Mouse (Mus musculus) adrenal gland, postnatal 4 days (tissue): Measurements from ENCODE around the gene Fgf15. TPM values are rescaled to one million over a fixed set of nuclear protein-coding genes. Genes with fewer than 3 reads are reported as not detected.

Source experiments
- DNase-seq, 2 experiments: peaks; one replicate each; pipeline ENCODE4 v3.0.0; 2021 to 2022; ENCODE audit warnings: low spot score in 2 of 2, mixed read lengths in 2 of 2
- total RNA-seq, 2 experiments: library from RNA; stranded (reverse); gene quantifications; 2 replicates each; pipeline ENCODE4 v1.2.3; 2021

Gene Fgf15
- total RNA-seq, 2 experiments from 2014 or later: 0.53 TPM; not detected in 1

DNA sequence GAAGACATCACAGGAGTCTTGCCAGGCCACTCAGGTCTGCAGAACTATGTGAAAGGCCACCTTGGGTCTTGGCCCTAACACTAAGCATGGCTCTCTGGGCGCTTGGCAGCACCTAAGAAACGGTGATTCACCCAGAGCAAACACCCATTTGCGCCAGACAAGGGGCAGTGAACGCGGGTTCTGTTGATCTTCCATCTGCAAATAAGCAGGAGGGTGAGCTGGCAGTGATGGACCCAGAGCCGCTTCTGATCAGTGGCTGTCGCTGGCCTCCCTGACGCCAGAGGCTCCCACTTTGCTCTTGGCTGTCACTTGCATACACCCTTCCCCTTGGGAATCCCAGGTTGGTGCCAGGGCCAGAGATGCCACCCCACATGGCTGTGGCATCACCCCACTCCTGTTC lies 33.2 kb downstream of the Fgf15 start:
- DNase-seq: no peak

DNA sequence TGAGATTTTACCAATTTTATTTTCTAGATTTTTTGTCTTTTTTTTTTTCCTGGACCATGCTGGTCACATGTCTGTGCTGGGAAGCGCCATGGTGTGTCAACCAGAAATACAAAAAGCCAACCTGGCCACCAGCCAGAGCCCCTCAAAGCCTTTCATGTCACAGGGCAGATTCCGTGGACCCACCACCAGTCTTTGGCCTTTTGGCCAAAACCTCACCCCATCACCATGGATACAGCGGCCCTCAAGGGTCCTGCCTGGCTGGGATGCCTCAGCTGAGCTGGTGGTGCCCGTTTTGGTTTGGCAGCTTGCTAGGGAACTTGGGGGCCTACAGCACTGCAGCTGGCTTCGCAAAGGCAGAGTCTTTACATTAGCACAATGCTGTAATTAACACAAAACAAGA lies 33.6 kb downstream of the Fgf15 start:
- no peak for DNase-seq

DNA sequence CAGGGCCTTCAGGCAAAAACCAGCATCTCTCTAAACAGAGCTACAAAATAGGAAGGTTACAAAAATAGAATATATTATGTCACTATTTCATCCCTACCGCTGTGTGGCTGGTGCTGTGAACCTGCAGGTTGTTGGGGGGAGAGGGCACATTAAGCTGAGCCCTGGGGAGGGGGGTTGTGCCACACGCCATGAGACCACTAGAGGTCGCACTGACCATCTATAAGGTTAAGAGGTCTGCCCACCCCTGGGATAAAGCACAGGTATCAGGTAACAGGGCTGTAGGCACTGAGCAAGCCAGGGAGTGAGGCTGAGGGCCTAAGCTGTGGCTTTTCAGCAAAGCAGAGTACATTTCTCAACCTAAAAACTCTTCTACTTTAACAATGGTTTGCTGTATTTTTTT lies 35.4 kb downstream of the Fgf15 start:
- DNase-seq: no peak

GRCm38 (mm10) chr7:144932389-144932937 lies 36.1 kb downstream of the Fgf15 start:
- DNase-seq: no peak

DNA sequence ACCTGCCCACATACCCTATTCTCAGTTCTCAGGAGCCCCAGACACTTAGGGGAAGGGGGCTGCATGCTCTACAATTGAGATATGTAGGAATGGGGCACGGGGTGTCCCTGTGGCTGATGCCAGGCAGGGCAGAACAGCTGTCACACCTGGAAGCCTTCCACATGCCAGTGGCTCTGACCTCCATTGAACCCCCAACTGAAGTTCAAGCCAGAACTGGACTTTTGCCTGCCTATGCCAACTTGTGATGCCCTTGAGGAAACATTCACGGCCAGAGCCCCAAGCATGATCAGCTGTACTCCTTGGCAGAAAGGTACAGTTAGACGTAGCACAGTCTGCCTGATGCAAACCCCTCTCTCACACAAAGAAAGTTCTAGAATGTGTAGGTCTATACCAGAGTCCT lies 37.0 kb downstream of the Fgf15 start:
- DNase-seq: no peak

DNA sequence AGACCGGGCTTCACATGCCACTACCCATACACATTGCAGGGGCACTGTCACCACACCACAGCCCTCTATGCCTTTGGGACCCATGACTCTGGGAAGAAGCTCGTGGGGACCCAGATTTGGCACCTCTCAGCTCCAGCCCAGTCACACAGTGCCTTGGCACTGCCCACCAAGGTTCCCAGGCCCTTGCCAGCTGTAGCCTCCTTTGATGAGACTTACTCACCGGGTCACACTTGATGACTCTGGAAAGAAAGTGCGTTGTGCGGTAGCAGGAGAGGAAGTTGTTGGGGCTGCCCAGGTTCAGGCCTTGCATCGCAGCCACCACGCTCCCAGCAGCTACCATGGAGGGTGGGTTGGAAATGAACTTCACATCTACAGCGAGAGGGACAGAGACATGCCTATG lies 37.5 kb downstream of the Fgf15 start:
- no peak for DNase-seq

GRCm38 (mm10) chr7:144934901-144935300 lies 38.6 kb downstream of the Fgf15 start:
- no peak for DNase-seq

- DNase-seq: no peak
Observed at GRCm38 (mm10) chr7:144935563-144935962, 39.2 kb downstream of the Fgf15 start.

GRCm38 (mm10) chr7:144936311-144936880 lies 40.1 kb downstream of the Fgf15 start:
- no peak for DNase-seq

DNA sequence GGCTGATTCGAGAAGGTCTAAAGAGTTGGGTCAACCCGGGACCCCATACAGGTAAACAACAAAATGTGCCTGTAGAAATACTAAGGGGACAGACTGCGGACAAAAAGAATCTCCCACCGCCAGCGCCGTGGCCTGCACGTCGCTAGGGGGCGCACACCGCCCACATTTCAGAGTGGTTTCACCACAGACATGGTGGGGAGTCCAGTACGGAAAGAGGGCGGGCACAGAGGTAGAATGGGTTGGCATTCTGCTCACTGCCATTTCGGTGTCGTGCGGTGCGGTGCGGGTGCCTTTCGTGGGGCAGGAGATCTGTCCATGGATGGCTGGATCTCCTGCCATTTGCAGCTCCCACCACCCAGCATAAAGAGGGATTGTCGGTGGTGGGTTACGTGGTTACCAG lies 41.2 kb downstream of the Fgf15 start:
- DNase-seq: peak; percentile 69 to 83

GRCm38 (mm10) chr7:144937899-144938517 lies 41.7 kb downstream of the Fgf15 start:
- DNase-seq: no peak

- DNase-seq: no peak
Observed at GRCm38 (mm10) chr7:144938661-144939343, 42.5 kb downstream of the Fgf15 start.

DNA sequence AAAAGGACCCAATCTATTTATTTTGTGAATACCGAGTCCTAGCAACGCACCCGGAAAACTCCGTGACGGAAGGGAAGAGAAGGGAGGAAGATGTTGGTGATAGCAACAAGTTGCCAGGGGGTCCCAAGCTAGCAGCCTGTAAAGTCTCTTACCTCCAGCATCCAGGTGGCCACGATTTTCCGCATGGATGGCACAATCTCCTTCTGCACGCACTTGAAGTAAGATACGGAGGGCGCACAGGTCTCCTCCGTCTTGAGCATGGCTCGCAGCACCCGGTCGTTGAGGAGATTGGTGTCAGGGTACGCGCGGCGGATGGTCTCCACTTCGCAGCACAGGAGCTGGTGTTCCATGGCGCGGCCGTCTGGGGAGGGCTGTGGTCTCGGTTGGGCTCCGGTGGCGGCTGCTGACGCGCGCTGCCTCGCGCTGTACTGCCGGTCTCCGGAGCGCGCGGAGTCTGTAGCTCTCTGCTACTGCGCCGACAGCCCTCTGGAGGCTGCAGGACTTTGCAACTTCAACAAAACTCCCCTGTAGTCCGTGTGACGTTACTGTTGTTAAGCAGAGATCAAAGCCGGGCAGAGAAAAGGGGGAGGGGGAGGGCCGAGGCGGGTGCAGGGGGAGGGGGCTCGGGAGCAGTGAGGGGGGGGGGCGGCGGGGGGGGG lies 43.1 kb downstream of the Fgf15 start, which contains the start of gene Ccnd1:
Gene Ccnd1, minus strand, starts transcription at position 582 of the 659 bp plus-strand sequence.
- peak in 1 of 2 experiments; percentile 41 for DNase-seq

DNA sequence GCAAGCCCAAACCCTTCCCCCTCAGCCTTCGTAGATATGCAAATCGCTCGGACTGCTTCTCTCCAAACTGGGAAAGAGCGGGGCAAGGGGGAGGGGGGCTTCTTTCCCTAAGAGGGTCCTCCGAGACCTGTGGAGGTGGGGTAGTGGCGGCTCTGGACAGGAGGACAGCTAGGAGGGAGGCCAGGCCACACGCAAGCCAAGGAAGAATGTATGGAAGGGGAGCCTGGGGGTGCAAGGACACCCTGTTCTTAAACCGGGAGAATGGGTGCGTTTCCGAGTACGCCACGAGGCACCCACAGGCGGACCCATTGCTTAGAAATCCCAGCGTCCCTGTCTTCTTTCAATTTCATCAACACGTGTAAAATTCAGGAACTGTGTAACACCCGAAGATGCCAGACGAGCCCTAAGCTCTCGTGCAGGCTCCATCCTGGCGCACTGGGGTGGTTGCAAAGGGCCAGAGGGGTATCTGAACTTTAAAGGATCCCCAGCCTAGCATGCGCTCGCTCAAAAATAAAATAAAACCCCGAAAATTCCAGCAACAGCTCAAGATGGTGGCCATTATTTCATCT lies 43.8 kb downstream of the Fgf15 start:
- DNase-seq: no peak

DNA sequence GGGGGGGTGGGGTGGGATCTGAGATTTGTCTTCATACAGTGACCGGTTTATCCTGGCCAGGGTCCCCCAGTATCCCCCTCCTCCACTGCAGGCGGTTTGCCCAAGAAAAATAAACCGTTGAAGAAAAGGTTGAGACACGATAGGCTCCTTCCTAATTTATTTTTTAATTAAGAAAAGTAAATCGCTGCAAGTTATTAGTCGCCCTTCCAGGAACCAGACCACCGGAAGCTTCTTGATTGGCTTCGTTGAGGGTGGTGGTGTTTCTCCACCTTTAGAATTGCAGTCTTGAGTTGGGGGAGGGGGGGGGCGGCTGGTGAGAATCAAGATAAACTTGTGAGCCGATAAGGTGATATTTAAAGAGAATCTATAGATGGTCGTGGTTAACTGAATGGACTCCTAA lies 44.3 kb downstream of the Fgf15 start:
- no peak for DNase-seq

GRCm38 (mm10) chr7:144941242-144941831 lies 45.0 kb downstream of the Fgf15 start:
- peak; percentile 50 to 83 for DNase-seq

GRCm38 (mm10) chr7:144942071-144942743 lies 45.9 kb downstream of the Fgf15 start:
- DNase-seq: no peak

GRCm38 (mm10) chr7:144942744-144943135 lies 46.4 kb downstream of the Fgf15 start:
- no peak for DNase-seq

DNA sequence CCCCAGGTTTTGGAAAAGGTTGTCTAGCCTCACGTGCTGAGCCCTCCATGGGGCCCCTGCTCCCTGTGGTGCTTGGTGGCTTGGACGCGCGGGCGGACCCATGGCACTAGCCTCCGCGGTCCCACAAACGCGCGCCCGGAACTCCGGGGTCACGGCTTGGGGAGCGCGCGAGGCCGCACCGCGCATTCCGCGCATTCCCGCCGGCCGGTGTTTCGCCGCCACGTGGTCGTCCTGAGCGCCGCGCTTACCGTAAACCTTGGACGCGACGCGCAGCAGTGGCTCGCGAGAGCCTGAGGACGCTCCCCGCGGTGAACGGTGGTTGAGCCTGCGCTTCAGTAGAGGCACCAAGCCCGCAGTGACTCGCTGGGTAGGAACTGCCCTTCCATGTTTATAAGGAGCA lies 46.9 kb downstream of the Fgf15 start:
- DNase-seq: no peak
